Mouse (Mus musculus): Measurements from ENCODE around the gene Tardbp.

DNA sequence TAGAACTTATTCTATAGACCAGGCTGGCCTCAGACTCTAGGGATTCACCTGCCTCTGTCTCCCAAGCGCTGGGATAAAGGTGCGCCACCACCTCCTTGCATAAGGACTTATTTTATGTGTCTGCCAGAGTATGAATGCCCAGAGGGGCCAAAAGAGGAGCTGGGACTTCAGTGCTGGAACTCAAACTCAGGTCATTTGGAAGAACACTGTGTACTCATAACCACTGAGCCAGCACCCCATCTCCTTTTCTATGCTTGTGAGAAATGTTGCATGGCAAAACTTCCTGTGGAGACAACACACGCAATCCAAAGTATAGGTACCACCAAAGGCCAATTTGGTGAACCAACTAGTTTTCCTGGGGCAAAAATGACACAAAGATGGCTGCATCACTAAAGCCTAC lies 30.1 kb downstream of the Tardbp start:
- TF ChIP-seq EP300 (IDR thresholded peaks at IDR 0.05; ENCODE audit: low read depth in 1 of 2, low read length in 2 of 2), result no peak
- no peak for TF ChIP-seq HCFC1 (IDR thresholded peaks at IDR 0.05; ENCODE audit: low read depth, low read length)
- no peak for TF ChIP-seq NRF1 (IDR thresholded peaks at IDR 0.05; ENCODE audit: insufficient read depth, low read depth, low read length, poor library complexity, severe bottlenecking)
- no peak for TF ChIP-seq POLR2A (IDR thresholded peaks at IDR 0.05; ENCODE audit: control insufficient read depth in 1 of 2, insufficient read depth in 1 of 2, low read depth in 1 of 2, low read length in 2 of 2, poor library complexity in 1 of 2)
- TF ChIP-seq CTCF (IDR thresholded peaks at IDR 0.05 in 2 of 3, conservative IDR thresholded peaks at IDR 0.05 in 1 of 3; ENCODE audit: control insufficient read depth in 1 of 3, insufficient read depth in 1 of 3, low read depth in 2 of 3, low read length in 3 of 3, poor library complexity in 1 of 3, severe bottlenecking in 1 of 3), result no peak
- TF ChIP-seq TAL1 (IDR thresholded peaks at IDR 0.05; ENCODE audit: low read length), result no peak
- TF ChIP-seq RCOR1 (IDR thresholded peaks at IDR 0.05; ENCODE audit: low read depth, low read length), result no peak
- TF ChIP-seq MEF2A (IDR thresholded peaks at IDR 0.05; ENCODE audit: extremely low read depth, insufficient replicate concordance, low read depth, low read length, poor library complexity, severe bottlenecking), result no peak
- no peak for TF ChIP-seq MXI1 (IDR thresholded peaks at IDR 0.05; ENCODE audit: low read depth, low read length)
- TF ChIP-seq ZKSCAN1 (IDR thresholded peaks at IDR 0.05; ENCODE audit: low read depth, low read length), result no peak
- no peak for TF ChIP-seq KAT2A (conservative IDR thresholded peaks at IDR 0.05; ENCODE audit: low read depth, low read length)
- TF ChIP-seq POLR2AphosphoS2 (IDR thresholded peaks at IDR 0.05; ENCODE audit: low read length), result no peak

Data from MEL (cell line).